Mouse (Mus musculus) adrenal gland, postnatal 36 days (tissue): ENCODE results near the gene 1700047I17Rik2. TPM values are rescaled to one million over a fixed set of nuclear protein-coding genes. Genes with fewer than 3 reads are reported as not detected.
"Not testable (repeated sequence)": the region's sequence is repeated elsewhere in the genome, so short reads cannot be mapped to it uniquely, and the experiment has no call there.

Source experiments
- DNase-seq, 2 experiments: peaks; one replicate each; pipeline ENCODE4 v3.0.0; 2021; ENCODE audit warnings: mixed read lengths in 1 of 2
- long read RNA-seq, 2 experiments: library from polyadenylated mRNA; stranded (forward); transcript quantifications; one replicate each; pipeline ENCODE4 v2.0.0; 2021; ENCODE audit warnings: borderline sequencing depth in 2 of 2
- total RNA-seq, 2 experiments: library from RNA; stranded (reverse); gene quantifications; 2 replicates each; pipeline ENCODE4 v1.2.3; 2021

The 1700047I17Rik2 gene
- under 1 TPM; 0.86 to 0.95 TPM for total RNA-seq
- long read RNA-seq, experiment 1, transcript 1700047I17Rik2-201 (5 exons, 3,863 nt): major isoform, 12 of 15 reads
- long read RNA-seq, experiment 1, partial matches to known transcripts: 0 of 15 reads
- long read RNA-seq, experiment 1, other reads (novel, unspliced or antisense): 3 of 15 reads
- long read RNA-seq, experiment 2, partial matches to known transcripts: 0 of 3 reads
- long read RNA-seq, experiment 2, other reads (novel, unspliced or antisense): 1 of 3 reads

- DNase-seq: not testable (repeated sequence)
Observed at GRCm38 (mm10) chr12:55199306-55199705, at the start of gene 1700047I17Rik2. Gene 1700047I17Rik2, plus strand, starts transcription at chr12:55199592.

GRCm38 (mm10) chr12:55154559-55155448, 44.6 kb upstream of the 1700047I17Rik2 start, which contains the start of gene Srp54b:
Gene Srp54b, plus strand, starts transcription at chr12:55155104.
- DNase-seq: not testable (repeated sequence)

GRCm38 (mm10) chr12:55155449-55155783, 44.0 kb upstream of the 1700047I17Rik2 start:
- DNase-seq: not testable (repeated sequence)

- DNase-seq: not testable (repeated sequence)
Observed at GRCm38 (mm10) chr12:55167034-55167557, 32.3 kb upstream of the 1700047I17Rik2 start.

GRCm38 (mm10) chr12:55187686-55188085, 11.7 kb upstream of the 1700047I17Rik2 start:
- DNase-seq: not testable (repeated sequence)

GRCm38 (mm10) chr12:55189127-55189526, 10.3 kb upstream of the 1700047I17Rik2 start:
- DNase-seq: not testable (repeated sequence)

GRCm38 (mm10) chr12:55199799-55200198, 407 bp downstream of the 1700047I17Rik2 start:
- DNase-seq: not testable (repeated sequence)

- not testable (repeated sequence) for DNase-seq
Observed at GRCm38 (mm10) chr12:55212944-55213343, 13.6 kb downstream of the 1700047I17Rik2 start.

- not testable (repeated sequence) for DNase-seq
Observed at GRCm38 (mm10) chr12:55229626-55230519, 30.5 kb downstream of the 1700047I17Rik2 start, which contains the start of gene Srp54c. Gene Srp54c, plus strand, starts transcription at chr12:55230168.

GRCm38 (mm10) chr12:55230520-55230861, 31.1 kb downstream of the 1700047I17Rik2 start:
- peak in 1 of 2 experiments; percentile 1 for DNase-seq

- not testable (repeated sequence) for DNase-seq
Observed at GRCm38 (mm10) chr12:55242243-55242642, 42.9 kb downstream of the 1700047I17Rik2 start.

GRCm38 (mm10) chr12:55261950-55262349, 62.6 kb downstream of the 1700047I17Rik2 start:
- not testable (repeated sequence) for DNase-seq

GRCm38 (mm10) chr12:55263385-55263784, 64.0 kb downstream of the 1700047I17Rik2 start:
- not testable (repeated sequence) for DNase-seq

Other genes with a start within 250 kb of the 1700047I17Rik2 start
- not detected for gene Gm20403, start 213.1 kb upstream of the 1700047I17Rik2 start, total RNA-seq
- 10 to 100 TPM; 19.7 to 35.8 TPM for gene Baz1a, start 185.2 kb upstream of the 1700047I17Rik2 start, total RNA-seq
- gene 2700097O09Rik, start 119.5 kb upstream of the 1700047I17Rik2 start, total RNA-seq: 10 to 100 TPM in 1 of 2 experiments, 1 to 10 TPM in 1; 9.4 to 11.4 TPM
- gene Srp54a, start 119.3 kb upstream of the 1700047I17Rik2 start, total RNA-seq: 100 to 1,000 TPM; 132 to 195 TPM
- gene Fam177a, start 75.1 kb upstream of the 1700047I17Rik2 start, total RNA-seq: 10 to 100 TPM; 12.4 to 12.8 TPM
- gene Srp54b, start 44.5 kb upstream of the 1700047I17Rik2 start, total RNA-seq: 100 to 1,000 TPM in 1 of 2 experiments, 10 to 100 TPM in 1; 85.3 to 115 TPM
- 10 to 100 TPM; 43.1 to 66.4 TPM for gene Srp54c, start 30.6 kb downstream of the 1700047I17Rik2 start, total RNA-seq
- gene 1110008L16Rik, start 100.0 kb downstream of the 1700047I17Rik2 start, total RNA-seq: 10 to 100 TPM; 15.4 to 18.9 TPM
- 10 to 100 TPM; 11.1 to 11.3 TPM for gene Ppp2r3c, start 103.4 kb downstream of the 1700047I17Rik2 start, total RNA-seq
- 100 to 1,000 TPM; 239 to 242 TPM for gene Psma6, start 184.6 kb downstream of the 1700047I17Rik2 start, total RNA-seq